Mouse (Mus musculus): ENCODE results near the gene Serpinb1c. TPM values are rescaled to one million over a fixed set of nuclear protein-coding genes. Genes with fewer than 3 reads are reported as not detected.

Gene Serpinb1c
- total RNA-seq, 2 experiments from 2014 or later = not detected

Other genes starting within 250 kb of the Serpinb1c start
- gene Mylk4, start 114.3 kb downstream of the Serpinb1c start, total RNA-seq (2021) = under 1 TPM; 0.16 to 0.27 TPM
- 10 to 100 TPM; 58.1 to 60.7 TPM for gene Wrnip1, start 96.2 kb downstream of the Serpinb1c start, total RNA-seq (2021)
- 1 to 10 TPM in 1 of 2 experiments, not detected in 1; 2.7 TPM for gene D930007J09Rik, start 95.4 kb downstream of the Serpinb1c start, total RNA-seq (2021)
- gene Serpinb1a, start 47.0 kb downstream of the Serpinb1c start, total RNA-seq (2021) = 1 to 10 TPM; 1.8 to 3.5 TPM
- 1 to 10 TPM in 1 of 2 experiments, under 1 TPM in 1; 0.99 to 1.2 TPM for gene Serpinb6b, start 67.0 kb upstream of the Serpinb1c start, total RNA-seq (2021)
- gene Serpinb9, start 105.0 kb upstream of the Serpinb1c start, total RNA-seq (2021) = 1 to 10 TPM; 4.8 to 5.9 TPM
- not detected for gene Serpinb9b, start 129.2 kb upstream of the Serpinb1c start, total RNA-seq (2021)
- under 1 TPM; 0.28 to 0.86 TPM for gene Serpinb1b, start 180.4 kb upstream of the Serpinb1c start, total RNA-seq (2021)